Mouse (Mus musculus): ENCODE data around the gene Pdhb. TPM values are rescaled to one million over a fixed set of nuclear protein-coding genes. Genes with fewer than 3 reads are reported as not detected.
A peak's percentile ranks its signal among the peaks of the same experiment; 100 is the strongest.
"Not testable (repeated sequence)": the region's sequence is repeated elsewhere in the genome, so short reads cannot be mapped to it uniquely, and the experiment has no call there.

Pdhb gene
- total RNA-seq, 2 experiments from 2014 or later: 169 to 171 TPM

DNA sequence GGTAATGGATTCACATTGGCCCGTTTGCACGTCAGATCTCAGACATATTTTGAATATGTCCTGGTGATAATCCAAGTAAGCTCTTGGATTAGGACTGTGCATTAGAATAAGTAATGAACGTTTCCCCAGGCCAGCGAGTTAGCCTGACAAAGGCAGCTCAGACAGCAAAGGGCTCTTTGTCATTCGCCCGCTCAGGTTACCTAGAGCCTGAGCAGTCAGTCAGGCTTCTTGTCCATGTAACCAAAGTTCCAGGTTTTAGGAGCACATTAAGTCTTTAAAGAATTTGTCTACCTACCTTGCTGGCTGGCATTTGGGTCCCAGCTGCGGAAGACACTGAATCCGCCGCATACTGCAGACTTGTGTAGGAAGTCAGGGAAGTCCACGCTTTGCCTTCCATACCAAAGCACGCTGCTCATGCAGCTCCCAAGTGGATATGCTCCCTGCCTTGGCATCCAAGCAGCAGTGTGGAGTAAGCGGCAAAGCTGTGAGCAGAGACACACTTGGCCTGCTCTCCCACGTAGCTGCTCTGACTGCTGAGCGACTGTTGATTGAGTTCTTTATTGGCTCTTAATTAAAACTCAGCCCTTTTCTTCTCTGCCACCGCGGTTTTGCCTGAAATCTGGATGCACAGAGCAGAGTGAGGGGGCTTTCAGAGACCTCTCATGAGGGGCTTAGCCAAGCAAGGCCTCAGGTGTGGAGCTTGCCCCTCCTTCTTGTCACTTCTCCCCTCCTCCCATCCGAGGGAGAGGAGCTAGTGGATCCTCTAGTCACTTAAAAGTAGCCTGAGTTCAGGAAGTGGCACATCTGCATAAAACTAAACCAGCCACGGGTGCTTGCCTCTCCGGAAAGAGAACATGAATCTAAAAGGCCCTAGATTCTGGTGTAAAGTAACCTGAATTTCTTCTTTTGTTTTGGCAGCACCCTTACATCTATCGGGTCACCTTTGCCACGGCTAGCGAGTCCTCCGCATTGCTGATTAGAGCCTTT, 32.8 kb downstream of the Pdhb start:
- DNase-seq (ENCODE audit: low spot score in 2 of 2): peak in 1 of 2 experiments; percentile 38

DNA sequence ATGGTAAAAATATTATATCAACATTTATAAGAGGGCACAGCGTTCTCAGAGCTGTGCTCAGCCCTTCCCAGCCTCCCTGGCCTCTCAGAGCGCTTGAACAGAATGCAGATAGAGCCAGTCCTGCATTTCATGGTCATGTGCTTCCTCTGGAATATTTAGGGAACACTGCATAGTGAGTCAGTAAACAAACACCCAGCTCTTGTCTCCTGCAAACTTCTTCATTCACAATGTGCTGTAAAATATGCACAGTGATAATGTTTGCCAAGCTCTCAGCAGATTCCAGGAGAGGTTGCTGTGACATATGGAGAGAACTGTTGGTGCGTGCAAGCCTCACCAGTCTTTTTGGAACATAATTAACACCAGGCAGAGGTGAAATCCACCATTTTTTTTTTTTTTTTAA, 37.7 kb downstream of the Pdhb start:
- peak; percentile 53 to 80 for DNase-seq (ENCODE audit: low spot score in 2 of 2)

DNA sequence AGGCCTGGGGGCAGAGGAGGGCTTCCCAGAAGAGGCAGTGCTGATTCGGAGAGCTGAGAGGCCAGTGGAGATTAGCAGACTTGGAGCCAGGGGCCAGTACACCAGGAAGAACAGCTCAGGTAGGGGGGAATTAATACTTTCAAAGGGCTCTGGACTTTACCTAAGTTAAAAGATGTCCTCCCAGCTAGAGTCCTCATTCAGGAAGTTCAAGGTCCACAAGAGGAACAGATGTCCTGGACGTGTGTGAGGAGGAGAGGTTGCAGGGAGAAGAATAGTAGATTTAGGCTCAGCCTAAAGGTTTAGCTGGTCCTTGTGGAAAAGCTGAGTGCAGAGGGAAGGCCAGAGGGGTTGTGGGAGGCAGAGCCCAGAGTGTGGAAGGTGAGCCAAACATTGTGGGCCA, 38.6 kb downstream of the Pdhb start:
- no peak for DNase-seq (ENCODE audit: low spot score in 2 of 2)

DNA sequence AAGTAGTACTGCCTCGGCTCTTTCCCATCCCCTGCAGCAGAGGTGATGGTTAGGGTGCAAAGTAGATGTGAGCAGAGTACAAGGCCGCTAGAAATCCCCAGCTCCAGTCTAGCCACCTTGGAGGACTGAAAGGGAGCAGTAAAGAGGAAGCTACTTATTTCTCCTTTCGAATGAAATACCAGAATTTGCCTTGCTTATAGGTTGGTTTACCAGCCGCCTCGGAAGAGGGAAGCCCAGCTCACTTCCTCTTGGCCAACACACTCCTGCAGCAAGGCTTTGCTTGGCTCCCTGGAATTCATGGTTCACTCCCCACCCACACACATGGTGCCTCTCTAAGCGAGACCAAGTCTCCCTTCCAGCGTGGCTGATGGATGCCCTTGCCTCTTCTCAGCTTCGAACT, 40.0 kb downstream of the Pdhb start:
- no peak for DNase-seq (ENCODE audit: low spot score in 2 of 2)

DNA sequence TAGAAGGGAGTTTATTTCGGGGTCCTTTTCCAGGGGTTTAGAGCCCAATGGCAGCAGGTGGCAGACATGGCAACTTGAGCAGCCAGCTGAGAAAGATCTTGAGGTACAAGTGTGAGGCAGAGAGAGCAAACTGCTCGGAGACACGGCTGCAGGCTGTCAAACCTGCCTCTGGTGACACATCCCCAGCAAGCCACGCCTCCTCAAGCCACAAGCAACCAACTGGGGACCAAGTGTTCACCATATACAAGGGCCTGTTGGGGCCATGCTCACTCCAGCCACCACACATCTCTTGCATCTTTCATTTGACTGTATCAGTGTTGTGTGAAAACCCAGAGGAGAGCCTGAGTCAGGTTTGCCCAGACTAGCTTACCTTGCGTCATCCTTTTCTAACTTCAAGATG, 44.9 kb downstream of the Pdhb start:
- no peak for DNase-seq (ENCODE audit: low spot score in 2 of 2)

DNA sequence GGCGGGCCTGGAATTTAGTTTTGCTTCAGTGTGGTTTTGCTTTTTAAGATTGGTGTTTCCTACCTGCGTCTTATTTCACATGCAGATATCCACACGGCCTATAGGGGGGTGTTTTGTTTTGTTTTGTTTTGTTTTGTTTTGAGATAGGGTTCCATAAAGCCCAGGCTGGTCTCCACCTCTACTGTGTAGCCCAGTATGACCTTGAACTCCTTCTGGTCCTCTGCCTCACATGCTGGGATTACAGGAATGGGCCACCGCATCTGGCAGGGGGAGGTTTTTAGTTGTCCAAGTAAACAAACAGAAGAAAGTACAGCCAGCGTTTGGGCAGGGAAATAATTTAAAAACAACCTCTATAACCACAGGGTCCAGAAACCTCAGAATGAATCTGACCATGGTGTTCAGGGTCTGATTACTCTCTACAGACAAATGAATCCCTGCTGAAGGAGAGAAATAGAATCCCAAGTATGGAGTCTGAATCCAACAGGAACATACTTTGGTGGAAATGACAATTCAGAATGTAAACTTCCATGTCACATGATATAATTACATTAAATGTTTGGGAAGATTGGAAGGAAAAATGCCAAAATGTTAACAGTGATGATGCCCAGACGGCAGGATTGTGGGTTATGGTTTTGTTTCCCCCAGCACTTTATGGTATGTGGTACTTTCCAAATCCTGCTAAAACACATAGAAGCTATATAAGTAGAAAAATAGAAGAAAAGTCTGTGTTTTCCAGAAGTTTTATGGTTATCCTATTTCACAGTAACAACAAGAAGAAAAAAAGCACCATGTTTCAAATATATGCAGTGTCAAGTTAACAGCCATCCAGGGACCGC, 48.6 kb downstream of the Pdhb start:
- DNase-seq (ENCODE audit: low spot score in 2 of 2): no peak

DNA sequence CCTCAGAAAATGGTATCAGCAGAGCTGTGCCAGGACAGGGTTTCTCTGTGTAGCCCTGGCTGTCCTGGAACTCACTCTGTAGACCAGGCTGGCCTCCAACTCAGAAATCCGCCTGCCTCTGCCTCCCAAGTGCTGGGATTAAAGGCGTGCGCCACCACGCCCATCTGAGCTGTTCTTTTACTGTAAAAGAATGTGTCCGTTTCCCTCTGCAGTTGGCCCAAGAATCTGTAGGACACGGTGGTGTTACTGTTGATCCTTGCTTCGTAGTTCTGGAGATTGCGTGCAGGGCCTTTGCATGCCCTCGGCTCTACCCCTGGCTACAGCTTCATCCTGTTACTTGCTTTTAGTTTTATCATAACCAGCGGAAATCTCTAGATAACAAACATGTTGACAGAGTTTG, 49.2 kb downstream of the Pdhb start:
- DNase-seq (ENCODE audit: low spot score in 2 of 2): not testable (repeated sequence)

DNA sequence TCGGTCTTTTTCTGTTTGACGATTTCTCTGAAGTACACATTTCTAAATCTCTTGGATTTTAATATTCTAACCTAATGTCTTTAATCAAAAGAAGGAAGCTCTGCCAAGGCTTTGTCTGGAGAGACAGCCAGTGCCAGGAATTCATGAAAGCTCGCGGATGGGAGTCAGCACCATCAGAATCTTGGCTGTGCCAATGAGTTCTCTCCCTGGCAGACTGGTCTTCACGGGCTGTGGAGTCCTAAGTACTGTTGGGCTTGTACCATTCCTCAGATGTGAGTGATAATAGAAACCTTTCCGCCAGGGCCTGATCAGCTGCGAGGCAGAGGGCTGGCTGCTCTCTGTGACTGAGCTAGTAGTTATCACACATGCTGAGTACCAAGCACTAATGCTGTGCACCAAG, 49.7 kb downstream of the Pdhb start:
- peak; percentile 34 to 39 for DNase-seq (ENCODE audit: low spot score in 2 of 2)

DNA sequence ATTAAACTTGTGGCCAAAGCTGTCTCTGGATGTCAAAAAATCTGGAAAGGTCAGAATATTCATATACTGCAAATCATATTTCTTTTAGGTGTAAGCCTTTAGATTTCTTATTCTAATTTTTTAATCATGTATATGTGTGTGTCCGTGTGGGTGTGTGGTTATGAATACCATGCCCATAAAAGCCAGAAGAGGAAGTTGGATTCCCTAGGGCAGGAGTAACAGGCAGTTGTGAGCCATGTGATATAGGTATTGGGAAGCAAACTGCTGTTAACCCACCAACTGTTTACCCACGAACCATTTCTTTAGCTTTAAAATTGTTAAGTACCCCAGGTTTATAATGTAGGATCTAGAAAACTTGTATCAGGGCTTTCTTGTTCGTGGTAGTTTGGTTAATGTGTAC, 52.9 kb downstream of the Pdhb start:
- DNase-seq (ENCODE audit: low spot score in 2 of 2): no peak

DNA sequence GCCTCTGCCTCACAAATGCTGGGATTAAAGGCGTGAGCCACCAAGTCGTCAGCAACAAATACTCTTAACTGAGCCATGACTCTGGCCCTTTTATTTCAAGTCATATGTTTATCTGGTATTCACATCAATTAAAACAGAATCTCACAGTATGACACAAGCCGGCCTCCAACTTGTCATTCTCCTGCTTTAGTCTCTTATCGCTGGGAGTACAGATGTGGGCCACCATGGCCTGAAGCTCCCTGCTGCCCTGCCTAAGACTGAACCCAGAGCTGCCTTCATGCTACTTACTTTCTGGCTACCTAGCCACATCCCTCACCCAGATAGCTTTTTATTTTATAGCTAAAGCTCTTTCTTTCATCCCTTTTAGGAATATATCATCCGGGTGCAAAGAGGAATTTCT, 53.4 kb downstream of the Pdhb start:
- DNase-seq (ENCODE audit: low spot score in 2 of 2): no peak

DNA sequence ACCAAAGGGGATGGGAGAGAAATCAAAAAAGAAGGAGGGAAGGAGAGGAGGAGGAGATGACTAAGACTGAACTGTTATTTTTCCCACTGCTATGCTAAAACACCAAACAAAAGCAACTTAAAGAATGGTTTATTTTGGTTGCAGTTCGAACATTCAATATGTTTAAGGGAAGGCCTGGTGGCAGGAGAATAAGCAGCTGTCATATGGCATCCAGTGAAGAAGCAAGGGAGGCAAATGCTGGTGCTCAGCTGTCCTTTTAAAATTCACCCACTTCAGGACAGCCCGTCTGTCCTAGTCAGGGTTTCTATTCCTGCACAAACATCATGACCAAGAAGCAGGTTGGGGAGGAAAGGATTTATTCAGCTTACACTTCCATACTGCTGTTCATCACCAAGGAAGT, 55.5 kb downstream of the Pdhb start:
- no peak for DNase-seq (ENCODE audit: low spot score in 2 of 2)

Other genes starting within 250 kb of the Pdhb start
- not detected for gene Gm45521, start 215.7 kb downstream of the Pdhb start, total RNA-seq (2021)
- under 1 TPM; 0.07 to 0.10 TPM for gene Dnase1l3, start 178.5 kb downstream of the Pdhb start, total RNA-seq (2021)
- 10 to 100 TPM; 79.1 to 80.3 TPM for gene Abhd6, start 170.1 kb downstream of the Pdhb start, total RNA-seq (2021)
- gene Rpp14, start 92.7 kb downstream of the Pdhb start, total RNA-seq (2021): 10 to 100 TPM; 24.4 to 34.7 TPM
- 10 to 100 TPM; 29.6 to 32.4 TPM for gene Pxk, start 74.8 kb downstream of the Pdhb start, total RNA-seq (2021)
- 10 to 100 TPM; 69.7 to 74.9 TPM for gene Kctd6, start 41.1 kb upstream of the Pdhb start, total RNA-seq (2021)
- not detected for gene Acox2, start 86.3 kb upstream of the Pdhb start, total RNA-seq (2021)
- gene Fam107a, start 145.0 kb upstream of the Pdhb start, total RNA-seq (2021): 100 to 1,000 TPM; 310 to 362 TPM
- not detected for gene Oit1, start 205.7 kb upstream of the Pdhb start, total RNA-seq (2021)